Mouse (Mus musculus): ENCODE measurements at regions not wholly inside any gene's neighbourhood (a gene's known extent, or its start where the extent isn't known, plus 50 kb on each side); places are given as distances from the start of the nearest gene placed in this dataset.
A peak's percentile ranks its signal among the peaks of the same experiment; 100 is the strongest.

- DNase-seq = no peak
Observed at GRCm38 (mm10) chr4:142460468-142461086, 221.4 kb upstream of the Kazn start.

DNA sequence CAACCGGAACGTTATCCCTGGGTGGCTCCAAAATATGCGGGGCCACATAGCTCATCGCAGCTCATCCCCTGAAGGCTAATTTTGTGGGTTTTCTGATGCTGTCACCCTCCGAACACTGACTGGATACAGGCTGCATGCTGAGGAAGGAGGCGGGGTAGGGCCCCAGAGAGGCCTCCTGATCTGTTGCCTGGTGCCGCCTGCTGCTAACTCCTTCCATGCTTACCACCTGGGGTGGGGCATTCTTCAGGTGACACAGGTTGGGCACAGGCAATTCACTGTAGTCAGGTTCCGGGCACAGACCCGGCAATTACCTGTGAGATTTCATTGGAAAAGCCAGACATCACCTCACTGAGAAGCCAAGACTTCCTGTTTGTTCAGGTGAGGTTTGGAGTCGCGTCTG lies 213.4 kb upstream of the Kazn start:
- no peak for DNase-seq

- DNase-seq = no peak
Observed at GRCm38 (mm10) chr4:142450884-142451283, 211.7 kb upstream of the Kazn start.

GRCm38 (mm10) chr4:142449713-142450112 lies 210.5 kb upstream of the Kazn start:
- no peak for DNase-seq

DNA sequence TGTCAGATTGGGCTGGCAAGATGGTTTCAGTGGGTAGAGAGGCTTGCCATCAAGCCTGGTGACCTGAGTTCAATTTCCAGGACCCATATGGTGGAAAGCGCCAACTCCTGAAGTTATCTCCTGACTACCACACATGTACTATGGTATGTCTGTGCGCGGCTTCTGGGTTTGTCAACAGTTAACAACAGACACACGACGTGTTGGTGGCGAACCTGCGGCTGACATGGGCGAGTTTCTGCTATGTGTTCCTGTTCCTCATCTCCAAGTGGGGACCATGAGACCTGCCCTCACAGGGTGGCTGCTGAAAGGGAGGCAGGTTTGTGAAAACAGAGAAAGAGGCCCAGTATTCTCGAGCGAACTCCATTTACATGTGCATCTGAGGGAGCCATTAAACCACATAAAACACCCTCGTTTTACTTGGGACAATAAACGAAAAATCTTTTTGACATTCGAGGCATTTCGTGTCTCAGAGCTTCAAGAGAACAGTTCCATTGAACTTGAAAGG lies 210.0 kb upstream of the Kazn start:
- no peak for DNase-seq

- peak in 1 of 2 experiments; percentile 10 for DNase-seq
Observed at GRCm38 (mm10) chr4:142447529-142447928, 208.3 kb upstream of the Kazn start.

DNA sequence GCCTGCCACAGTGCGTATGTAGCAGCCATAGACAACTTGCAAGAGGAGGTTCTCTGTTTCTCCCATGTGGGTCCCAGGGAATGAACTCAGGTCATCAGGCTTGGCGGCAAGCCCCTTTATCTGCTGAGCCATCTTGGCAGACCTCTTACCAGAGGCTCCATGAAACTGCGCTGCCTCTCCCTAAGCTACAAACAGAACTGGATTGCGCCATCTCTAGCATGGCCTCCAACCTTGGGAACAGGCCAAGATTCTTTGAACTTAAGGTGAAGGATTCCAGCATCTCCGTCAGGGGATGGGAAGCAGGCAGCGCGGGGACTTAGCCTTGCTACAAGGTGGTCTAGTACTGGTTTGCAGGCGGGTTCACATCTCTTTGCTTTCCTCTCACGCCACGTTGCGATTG lies 201.8 kb upstream of the Kazn start:
- DNase-seq = no peak

GRCm38 (mm10) chr4:142439450-142440183 lies 200.4 kb upstream of the Kazn start:
- DNase-seq = no peak

GRCm38 (mm10) chr4:142424596-142424995 lies 185.4 kb upstream of the Kazn start:
- DNase-seq = no peak

- DNase-seq = no peak
Observed at GRCm38 (mm10) chr4:142420427-142420826, 181.2 kb upstream of the Kazn start.

DNA sequence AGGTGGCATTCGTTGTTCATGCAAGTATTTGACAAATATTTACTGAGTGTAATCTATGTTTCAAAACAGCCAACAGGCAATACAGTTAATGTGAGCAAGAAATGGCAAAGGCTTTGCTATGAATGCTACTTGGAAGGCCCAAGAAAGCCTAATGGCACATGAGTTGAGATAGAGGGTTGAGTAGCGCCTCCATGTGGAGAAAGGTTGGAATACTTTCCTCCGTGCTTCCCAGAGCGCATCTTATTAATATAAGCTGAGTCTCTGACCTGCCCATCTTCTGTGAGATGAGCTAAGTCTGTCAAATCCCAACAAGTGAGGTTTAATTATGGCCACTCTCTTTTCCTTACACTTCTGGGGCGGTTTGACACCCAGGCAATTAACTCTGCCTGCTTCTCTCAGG lies 175.7 kb upstream of the Kazn start:
- no peak for DNase-seq

GRCm38 (mm10) chr4:142411792-142412191 lies 172.6 kb upstream of the Kazn start:
- no peak for DNase-seq

DNA sequence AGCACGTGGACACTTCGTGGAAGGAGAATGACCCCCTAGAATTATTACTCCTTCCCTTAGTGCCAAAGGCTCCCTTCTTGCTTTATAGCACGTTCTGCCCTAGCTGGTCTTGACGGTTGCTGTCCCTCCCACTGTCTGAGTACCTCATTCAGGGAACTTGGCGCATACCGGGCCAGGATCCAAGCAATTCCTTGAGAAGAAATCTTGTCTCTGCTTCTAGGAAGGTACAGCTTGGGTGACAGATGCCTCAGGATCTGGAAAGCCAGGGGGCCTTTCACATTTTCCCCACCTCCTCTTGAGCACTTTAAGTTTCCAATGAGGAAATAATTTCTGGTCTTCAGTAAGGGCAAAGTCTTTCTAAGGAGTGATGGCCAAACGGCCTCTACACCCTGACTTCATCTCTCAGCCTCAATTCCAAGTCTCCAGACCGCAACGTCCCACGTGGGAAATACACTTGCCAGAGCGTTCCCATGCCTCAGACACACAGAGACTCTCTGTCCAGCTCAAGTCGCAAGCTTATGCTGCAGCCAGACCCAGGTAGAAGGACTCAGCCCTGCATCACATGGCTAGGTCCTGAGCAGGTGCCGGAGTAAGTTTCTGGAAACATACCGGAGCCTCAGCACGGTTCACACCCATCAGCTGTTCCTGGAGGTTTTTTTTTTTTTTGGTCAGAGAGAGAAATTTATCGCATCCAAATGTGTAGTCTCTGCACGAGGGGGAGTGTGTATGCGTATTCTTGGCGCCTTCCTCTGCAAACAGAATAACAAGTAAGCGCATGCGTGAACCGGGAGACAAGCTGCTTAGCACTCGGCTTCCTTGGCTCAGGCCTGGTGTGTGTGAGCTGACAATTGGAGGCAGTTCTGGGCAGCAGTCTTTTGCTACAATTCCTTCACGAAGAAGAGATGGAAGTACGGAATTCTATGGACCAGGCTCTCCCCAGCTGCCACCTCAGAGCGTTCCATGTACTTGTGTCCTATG lies 171.7 kb upstream of the Kazn start:
- DNase-seq = peak in 1 of 2 experiments; percentile 2

DNA sequence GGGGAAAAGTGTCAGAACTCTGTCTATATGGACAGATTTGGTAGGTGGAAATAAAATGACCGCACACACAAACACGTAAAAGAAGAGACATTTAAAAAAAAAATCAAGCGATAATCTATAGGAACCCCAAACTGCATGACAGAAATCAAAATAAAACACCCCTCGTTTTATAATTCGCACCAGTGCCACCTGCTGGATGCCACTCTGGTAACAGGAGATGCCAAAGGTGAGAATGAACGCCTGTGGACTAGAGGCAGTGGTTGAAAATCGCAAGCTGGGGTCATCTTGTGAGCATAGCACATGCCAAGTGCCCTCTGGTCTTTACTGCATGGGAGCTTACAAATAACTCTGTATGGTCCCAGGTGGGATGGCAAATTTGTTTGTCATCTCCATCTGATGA lies 158.7 kb upstream of the Kazn start:
- peak in 1 of 2 experiments; percentile 21 for DNase-seq

- DNase-seq = peak; percentile 22 to 60
Observed at GRCm38 (mm10) chr4:142392924-142393323, 153.7 kb upstream of the Kazn start.

GRCm38 (mm10) chr4:142390531-142391195 lies 151.5 kb upstream of the Kazn start:
- DNase-seq = no peak

DNA sequence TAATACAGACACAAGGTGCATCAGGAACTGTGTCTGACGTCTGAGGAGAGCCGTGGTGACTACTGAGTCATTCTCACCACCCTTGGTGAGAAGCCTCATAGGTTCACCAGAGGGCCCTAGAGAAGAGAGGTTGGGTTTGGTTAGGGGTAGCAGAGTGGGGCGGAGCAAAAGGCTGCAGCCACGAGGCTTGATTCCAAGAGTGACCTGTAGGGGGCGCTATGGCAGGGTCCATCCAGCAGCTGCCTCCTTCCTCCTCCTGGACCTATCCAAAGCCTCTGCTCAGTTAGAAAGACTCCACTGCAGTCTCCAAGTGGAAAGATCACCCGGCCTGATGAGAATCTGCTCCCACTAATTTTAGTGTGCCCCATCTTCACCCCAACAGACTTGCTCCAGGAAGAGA lies 149.3 kb upstream of the Kazn start:
- no peak for DNase-seq

DNA sequence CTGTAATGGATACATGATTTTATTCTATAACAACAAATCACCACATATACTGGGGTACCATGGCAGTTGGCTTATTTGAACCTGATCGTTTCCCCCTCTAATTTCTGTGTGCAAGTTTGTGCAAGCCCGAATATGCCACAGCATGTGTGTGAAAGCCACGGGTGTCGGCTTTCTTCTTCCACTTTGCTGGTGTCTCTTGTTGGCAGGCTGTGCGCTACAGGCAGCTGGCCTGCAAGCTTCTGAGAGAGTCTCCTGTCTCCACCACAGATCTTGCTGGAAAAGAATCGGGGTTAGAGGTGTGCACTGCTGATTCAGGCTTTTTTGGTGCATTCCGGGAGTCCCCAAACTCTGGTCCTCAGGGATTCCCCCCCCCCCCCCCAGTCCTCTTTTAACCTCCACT lies 142.0 kb upstream of the Kazn start:
- DNase-seq = no peak

- DNase-seq = no peak
Observed at GRCm38 (mm10) chr4:142378452-142378851, 139.3 kb upstream of the Kazn start.

DNA sequence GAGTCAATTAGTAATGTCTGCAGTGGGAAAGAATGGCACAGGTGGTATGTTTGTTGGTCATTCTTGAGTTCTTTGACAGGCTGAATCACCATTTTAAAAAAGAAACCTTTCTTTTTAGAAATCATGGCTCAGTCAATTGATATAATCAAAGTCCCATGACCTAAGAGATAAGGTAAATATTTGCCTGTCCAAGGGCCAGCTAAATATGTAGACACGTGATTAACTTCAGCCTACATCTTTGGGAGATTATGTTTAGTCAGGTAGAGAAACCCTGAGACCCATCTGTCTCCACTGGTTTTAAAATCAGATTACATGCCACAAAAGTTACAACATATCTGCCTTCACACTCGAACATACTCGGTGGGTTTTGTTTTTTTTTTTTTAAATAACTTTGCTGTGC lies 128.6 kb upstream of the Kazn start:
- no peak for DNase-seq

DNA sequence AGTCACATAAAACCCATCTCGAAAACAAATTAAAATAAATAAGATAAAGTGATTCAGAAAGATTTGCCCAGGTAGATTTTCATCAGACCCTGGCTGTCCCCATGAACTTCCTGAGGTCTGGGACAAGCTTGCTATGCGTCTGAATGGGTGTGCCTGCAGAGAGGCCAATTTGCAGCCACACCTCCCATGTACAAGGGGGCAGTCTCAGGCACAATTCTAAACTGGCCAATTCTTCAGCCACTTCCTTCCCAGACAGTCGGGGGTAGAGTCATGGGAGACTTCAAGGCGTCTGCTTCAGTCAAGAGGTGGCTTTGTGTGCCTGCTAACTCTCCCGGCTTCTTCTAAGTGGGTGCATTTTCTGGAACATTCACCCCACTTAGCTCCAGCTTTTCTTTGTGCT lies 122.9 kb upstream of the Kazn start:
- no peak for DNase-seq

DNA sequence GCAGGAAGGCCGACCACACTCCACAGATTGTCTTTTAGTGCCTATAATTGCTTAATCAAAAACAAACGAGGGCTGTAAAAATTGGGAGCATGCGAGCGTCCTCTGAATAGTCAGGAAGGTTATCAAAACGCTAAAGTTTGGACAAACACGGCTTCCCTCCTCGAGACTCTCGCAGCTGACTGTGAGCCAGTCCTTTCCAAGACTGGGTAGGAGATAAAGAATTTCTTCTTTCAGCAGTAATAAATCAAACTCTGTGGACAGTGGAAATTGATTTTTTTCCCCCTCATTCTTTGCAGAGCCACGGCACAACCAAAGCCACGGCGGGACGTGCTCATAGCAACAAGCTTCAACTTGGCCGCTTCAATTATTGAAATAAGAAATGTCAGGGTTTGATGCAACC lies 119.7 kb upstream of the Kazn start:
- DNase-seq = peak in 1 of 2 experiments; percentile 2

DNA sequence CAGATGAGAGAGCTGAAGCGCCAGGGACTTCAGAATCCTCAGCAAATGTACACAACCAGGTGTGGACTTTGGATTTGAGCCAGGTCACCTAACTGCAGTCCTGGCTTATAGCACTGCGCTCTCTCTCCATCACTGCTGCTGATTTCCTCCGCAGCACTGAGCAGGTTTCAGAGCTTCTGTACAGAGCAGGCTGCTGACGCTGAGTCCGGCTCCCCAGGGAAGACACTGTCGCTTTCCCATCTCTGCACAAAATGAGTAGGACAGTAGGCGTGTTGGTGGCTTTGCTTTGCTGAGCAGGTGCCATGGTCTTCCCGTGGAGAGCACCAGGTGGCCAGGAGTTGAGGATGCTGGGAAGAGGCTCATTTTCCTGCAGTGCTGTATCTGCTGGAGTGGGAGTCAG lies 116.2 kb upstream of the Kazn start:
- DNase-seq = no peak
